Mouse (Mus musculus): ENCODE results near the gene Fam98b. TPM values are rescaled to one million over a fixed set of nuclear protein-coding genes. Genes with fewer than 3 reads are reported as not detected.

Gene Fam98b
- total RNA-seq, 2 experiments from 2014 or later: 39.7 to 40.1 TPM

DNA sequence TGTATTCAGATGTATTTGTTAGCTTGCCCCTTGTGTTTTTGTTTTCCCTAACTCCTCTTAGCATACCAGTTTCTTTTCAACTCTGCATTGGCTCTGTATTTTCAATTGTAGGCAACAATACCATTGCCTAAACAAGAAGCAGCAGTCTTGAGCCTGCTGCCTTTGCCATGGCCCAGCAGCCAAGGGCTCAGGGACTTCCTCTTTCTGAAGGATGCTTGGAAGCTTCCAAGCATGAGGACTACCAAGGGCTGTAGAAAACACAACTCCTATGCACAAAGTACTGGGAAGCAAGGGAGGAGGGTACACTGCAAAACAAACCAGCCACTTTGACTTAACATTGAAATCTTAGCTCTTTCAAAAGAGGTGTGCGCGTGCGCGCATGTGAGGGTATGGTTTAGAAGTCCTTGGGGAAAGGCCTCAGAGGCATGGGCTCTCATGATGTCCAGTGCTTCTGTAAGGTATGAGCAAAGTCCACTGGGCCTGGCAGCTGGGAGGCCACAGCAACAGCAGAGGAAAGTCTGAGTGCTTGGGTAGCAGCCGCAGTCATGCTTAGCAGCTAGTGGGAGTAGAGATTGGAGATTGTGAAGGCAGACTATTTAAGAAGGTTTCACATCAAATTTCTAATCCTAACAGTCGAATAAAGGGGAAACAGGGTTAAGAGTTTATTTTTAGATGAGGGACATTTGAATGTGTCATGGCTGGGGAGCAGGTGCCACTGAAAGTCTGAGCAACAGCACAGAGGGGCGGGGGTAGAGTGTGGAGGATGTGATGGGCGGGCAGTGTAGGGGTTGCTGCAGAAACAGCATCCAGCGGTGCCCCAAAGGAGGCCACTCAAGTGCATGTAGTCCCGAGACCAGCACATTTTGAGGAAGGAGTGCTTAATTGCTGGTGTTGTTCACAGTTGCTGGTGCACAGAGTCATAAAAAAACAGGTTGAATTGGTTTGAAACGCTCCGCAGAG, 54.1 kb downstream of the Fam98b start:
- no peak for DNase-seq

- DNase-seq: no peak
These were observed 55.4 kb downstream of the Fam98b start for GRCm38 (mm10) chr2:117304941-117305340.

DNA sequence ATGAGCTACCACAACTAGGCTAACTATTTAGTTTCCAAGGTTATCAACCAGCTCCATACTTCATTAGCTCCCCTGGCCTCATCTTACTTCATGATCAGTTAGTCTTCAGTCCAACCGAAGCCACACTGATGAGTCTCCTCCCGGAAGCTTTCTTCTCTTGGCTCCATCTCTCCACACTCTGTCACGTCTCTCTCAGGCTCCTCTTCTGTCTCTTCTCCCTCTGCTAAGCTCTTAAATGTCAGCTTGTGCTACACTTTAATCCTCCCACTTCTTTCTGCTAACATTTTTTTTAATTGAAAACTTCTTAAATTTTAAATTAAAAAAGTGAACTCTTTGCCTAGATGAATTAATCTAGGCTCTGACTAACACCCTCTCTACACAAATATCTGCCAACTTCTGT, 58.4 kb downstream of the Fam98b start:
- DNase-seq: no peak

- no peak for DNase-seq
These were observed 59.5 kb downstream of the Fam98b start for GRCm38 (mm10) chr2:117309046-117309445.

- DNase-seq: no peak
These were observed 61.8 kb downstream of the Fam98b start for GRCm38 (mm10) chr2:117311349-117311748.

- DNase-seq: no peak
These were observed 62.5 kb downstream of the Fam98b start for GRCm38 (mm10) chr2:117312030-117312429.

- DNase-seq: no peak
These were observed 62.9 kb downstream of the Fam98b start for GRCm38 (mm10) chr2:117312441-117312895.

DNA sequence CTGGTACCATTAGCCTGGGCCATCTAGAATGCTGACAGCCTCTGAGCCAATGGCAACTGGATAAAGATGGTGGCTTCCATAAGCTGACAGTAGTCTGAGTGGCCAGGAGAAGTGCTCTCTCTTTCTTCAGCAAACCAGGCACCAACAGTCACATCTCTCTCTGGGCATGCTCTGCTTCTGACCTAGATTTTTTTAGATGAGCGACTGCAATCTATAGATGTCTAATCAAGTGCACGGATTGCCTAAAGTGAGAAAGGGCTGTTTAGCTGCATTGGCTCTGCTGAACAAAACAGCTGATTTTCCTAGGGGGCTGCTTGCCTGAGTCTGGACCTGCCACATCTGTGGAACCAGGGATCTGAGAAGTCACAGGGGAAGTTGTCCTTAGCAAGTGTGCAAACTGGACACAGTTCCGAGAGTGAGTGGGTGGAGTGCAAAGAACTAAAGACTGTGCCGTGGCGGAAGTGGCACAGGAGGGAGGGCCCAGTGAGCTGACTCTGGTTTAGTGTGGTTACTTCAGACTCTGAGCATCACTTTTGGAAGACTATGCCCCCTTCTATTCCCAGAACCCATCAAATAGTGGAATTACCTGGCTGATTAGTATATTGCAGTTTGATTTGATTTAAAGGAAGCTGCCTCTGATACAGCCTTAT, 64.2 kb downstream of the Fam98b start:
- no peak for DNase-seq

DNA sequence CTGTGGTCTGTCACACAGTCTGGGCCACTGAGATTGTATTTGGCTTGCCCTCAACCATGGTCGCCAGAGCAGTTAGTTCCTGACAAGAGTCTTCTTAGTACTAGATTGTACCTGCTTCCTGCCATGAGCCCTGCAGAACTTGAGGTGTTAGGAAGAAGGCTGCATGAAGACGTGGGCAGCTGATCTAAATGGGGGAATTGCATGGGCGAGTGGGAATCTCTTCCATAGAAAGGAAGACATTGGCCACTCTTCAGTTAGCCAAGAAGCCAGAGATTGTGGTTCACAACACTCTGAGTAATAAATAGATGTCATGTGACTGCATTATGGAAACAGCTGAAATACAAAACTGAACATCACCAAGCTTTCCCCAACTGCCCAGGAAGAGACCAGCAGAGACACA, 69.5 kb downstream of the Fam98b start:
- no peak for DNase-seq

Other genes starting within 250 kb of the Fam98b start
- gene Spred1, start 128.4 kb upstream of the Fam98b start, total RNA-seq (2021): 100 to 1,000 TPM in 1 of 2 experiments, 10 to 100 TPM in 1; 97.2 to 101 TPM
- under 1 TPM; 0.46 TPM for gene Rasgrp1, start 93.3 kb downstream of the Fam98b start, total RNA-seq (2021)